Mouse (Mus musculus): ENCODE data around the gene Ipo4.

GRCm38 (mm10) chr14:55681160-55682117 lies 45.7 kb upstream of the Ipo4 start, which contains the start of gene Tinf2:
- TF ChIP-seq POLR2A (IDR thresholded peaks at IDR 0.05; ENCODE audit: control insufficient read depth, low read depth, low read length) (peak; percentile 51; the same call in 1 of the 2 replicates), CTCF (IDR thresholded peaks at IDR 0.05; ENCODE audit: control insufficient read depth, insufficient read depth, insufficient replicate concordance, low read depth, low read length) (peak; percentile 71)
